Mouse (Mus musculus) myocyte (in vitro differentiated cells): ENCODE measurements around the gene Vmn2r82.
"Not testable (repeated sequence)": the region's sequence is repeated elsewhere in the genome, so short reads cannot be mapped to it uniquely, and the experiment has no call there.

Source experiments
- MYOD1 ChIP-seq, 3 experiments: IDR thresholded peaks; one replicate each; pipeline ENCODE4 v1.6.1; 2011; ENCODE audit warnings: control low read depth in 2 of 3, low read depth in 2 of 3, mild to moderate bottlenecking in 2 of 3, moderate library complexity in 1 of 3; ENCODE audit not compliant: insufficient read length in 2 of 3, control insufficient read depth in 1 of 3
- MYOG ChIP-seq, 3 experiments: IDR thresholded peaks; one replicate each; pipeline ENCODE4 v1.6.1; 2011; ENCODE audit warnings: control low read depth in 2 of 3, low read depth in 2 of 3, mild to moderate bottlenecking in 2 of 3; ENCODE audit not compliant: insufficient read length in 2 of 3, control insufficient read depth in 1 of 3, insufficient read depth in 1 of 3
- POLR2A ChIP-seq: IDR thresholded peaks from one replicate; pipeline ENCODE4 v1.6.1; 2011; ENCODE audit warnings: low read depth, mild to moderate bottlenecking, control low read depth, moderate library complexity; ENCODE audit not compliant: insufficient read length
- REST ChIP-seq: IDR thresholded peaks from one replicate; pipeline ENCODE4 v1.6.1; 2011; ENCODE audit warnings: mild to moderate bottlenecking, control low read depth, moderate library complexity; ENCODE audit not compliant: insufficient read depth, insufficient read length
- SRF ChIP-seq: IDR thresholded peaks from one replicate; pipeline ENCODE4 v1.6.1; 2011; ENCODE audit warnings: low read depth; ENCODE audit not compliant: control insufficient read depth, insufficient read length
- USF1 ChIP-seq: IDR thresholded peaks from one replicate; pipeline ENCODE4 v1.6.1; 2011; ENCODE audit warnings: low read depth, mild to moderate bottlenecking, control low read depth, moderate library complexity

DNA sequence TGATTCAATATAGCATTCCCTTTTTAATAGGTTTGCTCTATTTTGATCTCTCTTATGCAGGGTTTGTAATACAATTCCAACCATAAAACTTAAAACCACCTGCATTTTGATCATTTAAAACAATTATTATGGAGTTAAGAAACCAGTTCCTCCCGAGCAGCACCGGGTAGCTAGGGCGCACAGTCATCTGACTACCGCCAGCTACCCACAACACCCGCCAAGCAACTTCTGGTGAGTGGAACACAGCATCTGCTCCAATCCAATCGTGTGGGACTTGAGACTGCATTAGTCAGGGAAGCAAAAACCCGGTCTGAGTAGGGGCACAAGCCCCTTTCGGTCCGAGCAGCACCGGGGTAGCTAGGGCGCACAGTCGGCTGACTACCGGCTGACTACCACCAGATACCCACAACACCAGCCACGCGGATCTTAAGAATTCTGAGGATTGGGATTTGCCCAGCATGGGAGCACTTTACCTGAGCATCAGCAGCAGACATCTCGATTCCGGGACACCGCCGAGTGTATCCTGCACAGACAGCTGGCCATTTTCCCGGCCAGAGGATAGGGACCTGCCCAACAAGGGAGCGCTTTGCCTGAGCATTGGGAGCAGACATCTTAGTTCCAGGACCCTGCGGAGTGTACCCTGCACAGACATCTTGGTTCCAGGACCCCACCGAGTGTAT lies 79.0 kb downstream of the Vmn2r82 start:
- not testable (repeated sequence) for TF ChIP-seq POLR2A; REST; MYOG (IDR thresholded peaks at IDR 0.05; ENCODE audit: control insufficient read depth in 1 of 3, insufficient read depth in 1 of 3, insufficient read length in 2 of 3, low read depth in 2 of 3); SRF; USF1; MYOD1 (IDR thresholded peaks at IDR 0.05; ENCODE audit: control insufficient read depth in 1 of 3, insufficient read length in 2 of 3, low read depth in 2 of 3)
